Mouse (Mus musculus) induced T-regulatory cell, adult 2 months (primary cell): Measurements from ENCODE around the gene Gdpd2.

Experiments
- DNase-seq: peaks from one replicate; pipeline ENCODE4 v3.0.0-alpha.2; 2012; ENCODE audit warnings: low read depth

Gene Gdpd2

DNA sequence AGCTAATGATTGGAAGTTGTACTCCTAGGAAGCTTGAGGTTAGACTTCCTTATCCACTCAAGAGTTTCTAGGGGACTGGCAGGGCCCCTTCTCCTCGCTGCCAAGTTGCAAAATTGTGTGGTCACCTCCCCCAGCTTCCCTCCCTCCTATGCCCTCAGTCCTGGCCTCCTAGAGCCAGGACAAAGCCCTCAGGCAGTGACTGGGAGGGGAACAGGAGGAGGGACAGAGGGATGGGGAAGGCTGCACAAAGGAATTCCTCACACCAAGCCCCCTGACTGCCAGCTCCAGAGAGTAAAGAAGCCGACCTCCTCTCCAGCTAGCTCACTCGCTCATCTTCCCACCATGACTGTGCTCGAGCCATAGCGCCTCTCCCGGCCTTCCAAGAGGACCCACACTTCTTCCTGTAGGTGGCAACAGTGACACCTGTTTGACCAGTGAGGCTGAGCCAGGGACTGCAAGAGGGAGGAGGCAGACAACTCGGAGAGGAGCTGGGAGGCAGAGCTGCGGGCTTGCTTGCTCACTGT lies at the start of gene Gdpd2:
Gene Gdpd2 (plus strand): TSS at position 209 of the 524 bp plus-strand sequence.
- no peak for DNase-seq

DNA sequence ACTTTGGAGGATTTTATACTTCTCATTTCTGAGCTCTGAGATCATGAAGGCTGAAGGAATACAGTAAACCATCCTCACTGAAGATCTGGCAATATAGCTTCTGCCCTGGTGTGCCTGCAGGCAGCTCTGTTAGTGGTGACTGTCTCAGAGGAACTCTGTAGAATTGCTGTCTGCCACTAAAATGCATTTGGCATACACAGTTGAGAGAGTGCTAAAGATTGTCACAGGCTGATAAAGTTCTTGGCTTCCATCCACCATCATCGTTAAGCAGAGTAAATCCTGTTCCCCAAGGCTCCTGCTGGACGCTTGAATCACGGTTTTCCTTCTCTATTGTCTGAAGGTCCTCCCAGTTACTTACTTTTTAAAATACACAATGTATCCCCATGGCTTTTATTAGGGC lies 43.1 kb upstream of the Gdpd2 start:
- no peak for DNase-seq

DNA sequence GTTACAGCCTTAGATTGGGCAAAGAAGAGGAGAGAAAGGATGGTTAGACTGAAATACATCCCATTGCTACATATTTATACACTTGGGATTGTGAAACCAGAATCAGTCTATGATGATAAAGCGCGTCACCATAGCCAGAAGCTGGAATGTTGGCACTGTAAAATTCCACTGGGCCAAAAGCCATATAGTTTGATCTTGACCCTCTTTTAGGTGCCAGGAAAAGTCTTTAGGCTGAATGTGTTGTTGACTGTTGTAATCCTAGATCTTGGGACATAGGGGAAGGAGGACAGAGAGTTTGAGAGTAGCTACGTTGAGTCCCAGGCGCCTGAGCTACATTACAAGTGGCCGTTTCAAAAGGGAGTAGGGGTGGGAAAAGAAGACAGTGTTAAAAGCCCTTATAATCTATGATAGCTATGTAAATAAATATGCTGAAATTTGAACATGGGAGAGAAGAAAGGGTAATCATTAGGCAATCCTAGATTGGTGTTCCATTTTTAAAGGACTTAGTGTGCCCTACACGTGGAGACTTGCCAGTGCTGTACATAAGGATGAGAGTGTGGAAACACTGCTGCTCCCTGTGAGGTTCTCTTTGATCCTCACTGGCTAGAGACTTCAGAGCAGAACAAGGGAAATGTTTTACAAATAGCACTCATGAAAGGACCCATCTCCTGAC lies 42.2 kb upstream of the Gdpd2 start:
- DNase-seq: no peak

- no peak for DNase-seq
Observed at GRCm38 (mm10) chrX:100688033-100688370, 41.7 kb upstream of the Gdpd2 start.

DNA sequence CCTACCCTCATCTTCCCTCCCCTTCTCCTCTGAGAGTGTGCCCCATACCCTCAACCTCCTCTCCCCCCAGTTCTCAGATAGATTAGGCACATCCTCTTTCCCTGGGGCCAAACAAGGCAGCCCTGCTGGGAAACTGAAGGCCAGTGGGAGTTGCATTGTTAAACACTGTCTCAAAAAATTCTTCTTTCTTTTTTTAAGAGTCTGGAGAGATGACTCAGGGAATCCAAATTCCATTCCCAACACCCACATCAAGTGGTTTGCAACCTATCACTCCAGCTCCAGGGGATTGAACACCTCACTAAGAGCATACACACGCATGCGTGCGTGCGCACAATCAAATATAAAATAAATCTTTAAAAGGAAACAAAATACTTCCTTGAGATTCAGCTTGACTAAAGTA lies 32.9 kb upstream of the Gdpd2 start:
- DNase-seq: no peak

DNA sequence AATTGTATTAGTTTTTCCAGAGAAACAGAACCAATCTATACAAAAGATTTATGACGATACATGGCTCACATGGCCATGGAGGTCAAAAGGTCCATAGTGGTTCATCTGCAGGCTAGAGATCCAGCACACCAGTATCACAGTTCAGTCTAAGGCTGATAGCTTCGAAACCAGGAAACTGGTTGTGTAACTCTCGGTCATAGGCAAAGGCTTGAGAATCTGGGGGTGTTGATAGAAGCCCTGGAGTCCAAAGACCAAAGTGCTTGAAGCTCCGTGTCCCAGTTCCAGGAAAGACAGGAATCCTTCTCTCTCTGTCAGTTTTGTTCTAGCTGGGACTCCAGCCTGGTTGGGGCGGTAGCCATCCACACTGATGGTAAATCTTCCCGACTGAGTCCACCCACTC lies 21.6 kb upstream of the Gdpd2 start:
- no peak for DNase-seq

- no peak for DNase-seq
Observed at GRCm38 (mm10) chrX:100716173-100716572, 13.5 kb upstream of the Gdpd2 start.

DNA sequence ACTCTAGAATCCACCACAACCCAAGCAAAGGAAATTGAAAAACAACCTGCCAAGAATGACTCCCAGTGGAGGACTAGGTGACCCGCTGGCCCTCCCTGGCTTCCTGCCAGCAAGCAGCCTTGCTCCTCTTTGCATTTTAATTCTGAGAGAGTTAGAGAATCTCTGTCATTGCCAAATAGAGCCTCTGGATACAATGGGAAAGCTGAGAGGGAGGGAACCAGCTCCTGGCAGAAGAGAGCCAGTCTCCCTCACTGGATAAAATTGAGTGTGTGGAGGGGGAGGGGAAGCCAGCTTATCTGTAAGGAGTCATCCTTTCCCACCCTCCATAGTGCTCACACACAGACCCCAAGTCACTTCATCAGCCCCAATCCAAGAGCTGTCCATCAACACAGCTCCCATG lies 726 bp upstream of the Gdpd2 start:
- no peak for DNase-seq

DNA sequence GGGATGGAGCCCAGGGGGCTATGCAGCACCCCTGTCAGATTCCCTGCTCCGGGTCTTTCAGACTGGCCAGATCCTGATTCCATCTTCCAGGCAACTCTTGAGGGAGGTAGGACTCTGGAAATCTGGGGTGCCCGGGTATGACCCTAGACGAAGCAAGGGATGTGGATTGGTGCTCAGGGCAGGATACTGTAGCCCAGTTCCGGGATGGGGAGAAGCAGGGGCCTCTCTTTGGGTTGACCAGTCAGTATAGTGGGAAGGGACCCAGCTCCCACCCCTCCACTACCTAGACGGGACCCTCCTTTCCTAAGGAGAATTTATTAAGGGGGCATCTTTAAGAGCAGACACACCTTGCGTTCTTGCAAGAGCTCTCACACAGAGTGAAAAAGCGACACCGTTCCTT lies 593 bp downstream of the Gdpd2 start:
- DNase-seq: no peak

- DNase-seq: no peak
Observed at GRCm38 (mm10) chrX:100734359-100734758, 4.7 kb downstream of the Gdpd2 start.

DNA sequence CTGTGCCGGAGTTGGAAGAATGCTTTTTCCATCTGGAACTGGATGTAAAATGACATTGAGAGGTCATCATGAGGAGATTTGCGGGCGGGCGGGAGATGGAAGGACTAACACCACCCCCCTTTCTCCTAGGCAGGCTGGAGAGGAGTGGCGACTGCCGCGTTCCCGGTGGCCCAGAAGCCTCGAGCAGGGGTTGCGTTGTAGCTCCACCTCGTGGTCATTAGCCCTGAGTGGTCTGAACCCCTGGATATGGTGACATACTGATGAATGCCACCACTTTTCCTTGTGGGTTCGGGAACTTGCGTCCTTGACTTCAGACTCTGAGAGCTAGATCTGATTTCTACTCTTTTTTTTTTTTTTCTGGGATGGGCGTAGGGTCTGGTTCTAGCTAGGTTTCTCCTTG lies 9.2 kb downstream of the Gdpd2 start:
- peak; percentile 12 for DNase-seq

DNA sequence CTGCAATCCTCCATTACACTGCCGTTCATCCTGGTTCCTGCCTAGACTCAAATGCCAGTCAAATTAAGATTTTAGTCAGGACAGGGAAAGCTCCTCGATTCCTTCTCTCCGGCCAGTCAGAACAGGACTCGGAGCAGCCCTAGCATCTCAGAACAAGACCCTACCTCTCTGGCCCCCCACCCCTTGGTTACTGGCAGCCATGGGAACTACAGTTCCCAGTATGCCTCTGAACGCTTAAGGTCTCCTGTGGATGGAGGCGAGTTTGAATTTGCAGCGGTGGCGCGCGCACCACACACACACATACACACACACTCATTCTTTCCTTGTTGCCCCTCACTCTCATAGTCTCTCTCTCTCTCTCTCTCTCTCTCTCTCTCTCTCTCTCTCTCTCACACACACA lies 9.8 kb downstream of the Gdpd2 start:
- DNase-seq: no peak

DNA sequence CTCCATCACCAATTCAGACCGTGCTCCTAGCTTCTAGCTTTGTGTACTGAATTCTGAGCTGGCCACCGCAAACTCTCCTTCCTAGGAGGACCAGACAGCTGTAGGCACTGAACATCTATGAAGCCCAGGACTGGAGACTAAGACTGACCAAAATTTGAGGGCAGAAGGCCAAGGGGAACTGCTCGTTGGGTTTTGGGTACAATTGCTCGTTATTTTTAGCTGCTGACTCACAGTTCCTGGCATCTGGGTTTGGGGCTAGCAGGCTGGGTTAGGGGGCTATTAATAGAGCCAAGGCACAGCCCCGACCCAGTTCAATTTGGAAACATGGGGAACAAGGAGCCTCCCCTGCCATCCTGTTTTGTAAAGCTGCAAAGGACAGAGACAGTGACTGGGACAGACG lies 11.1 kb downstream of the Gdpd2 start:
- no peak for DNase-seq

DNA sequence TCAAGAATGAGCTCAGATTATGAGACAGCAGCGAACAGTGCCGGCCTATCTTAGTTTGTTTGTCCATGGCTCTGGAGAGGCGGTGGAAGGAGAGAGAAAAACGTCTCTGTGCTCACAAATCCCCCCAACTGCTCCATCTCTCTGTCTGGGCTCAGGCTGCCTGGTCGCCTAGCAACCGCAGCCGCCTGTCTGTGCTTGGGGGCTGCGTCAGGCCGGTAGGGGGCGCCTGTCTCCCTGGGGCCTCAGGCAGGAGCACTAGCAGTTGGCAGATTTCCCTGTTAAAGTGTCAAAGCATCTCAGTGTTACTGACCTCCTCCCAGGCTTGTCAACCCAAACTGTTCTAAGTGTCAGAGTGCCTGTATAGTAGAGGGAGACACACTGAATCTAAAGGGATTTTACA lies 12.3 kb downstream of the Gdpd2 start:
- DNase-seq: peak; percentile 27

DNA sequence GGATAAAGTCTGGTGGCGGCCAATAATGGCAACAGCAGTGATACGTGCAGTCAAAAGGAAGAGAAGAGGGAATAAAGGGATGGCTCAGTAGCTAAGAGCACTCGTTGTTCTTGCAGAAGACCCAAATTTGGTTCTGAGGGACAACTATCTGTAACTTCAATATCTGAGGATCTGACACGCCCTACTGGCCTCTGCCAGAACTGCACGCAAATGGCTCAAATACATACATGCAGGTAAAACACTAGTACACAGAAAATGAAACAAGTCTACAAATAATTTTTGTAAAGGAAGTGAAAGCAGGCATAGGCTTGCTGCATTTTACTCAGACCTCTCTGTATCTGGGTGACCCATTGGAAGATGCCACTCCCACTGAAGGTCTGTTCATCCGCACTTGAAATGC lies 36.2 kb downstream of the Gdpd2 start:
- peak; percentile 50 for DNase-seq

- peak; percentile 54 for DNase-seq
Observed at GRCm38 (mm10) chrX:100767181-100767884, 37.7 kb downstream of the Gdpd2 start, which contains the start of gene Dlg3. Dlg3 (plus strand) TSS chrX:100767722.

- DNase-seq: no peak
Observed at GRCm38 (mm10) chrX:100767885-100768626, 38.4 kb downstream of the Gdpd2 start.

GRCm38 (mm10) chrX:100769281-100769680 lies 39.6 kb downstream of the Gdpd2 start:
- DNase-seq: no peak

- DNase-seq: peak; percentile 77
Observed at GRCm38 (mm10) chrX:100774341-100774811, 44.7 kb downstream of the Gdpd2 start.

- no peak for DNase-seq
Observed at GRCm38 (mm10) chrX:100775405-100775804, 45.7 kb downstream of the Gdpd2 start.

DNA sequence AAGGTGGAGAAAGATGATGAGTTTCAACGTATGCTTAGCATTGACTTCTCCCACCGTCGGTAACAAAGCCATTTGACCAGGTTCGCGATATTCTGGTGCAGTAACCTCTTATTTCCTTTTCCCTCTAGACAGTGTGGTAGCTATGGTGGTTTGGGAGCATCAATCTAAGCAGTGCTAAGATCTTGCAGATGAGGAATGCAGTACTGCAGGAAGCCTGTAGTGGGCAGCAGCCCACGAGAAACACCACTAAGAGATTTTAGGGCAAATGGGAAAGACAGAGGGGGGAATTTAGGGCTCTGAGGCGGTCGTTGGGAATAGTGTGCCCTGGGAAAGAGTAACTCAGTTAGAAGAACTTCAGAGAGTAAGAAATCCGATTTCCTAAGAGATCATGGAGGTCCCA lies 46.8 kb downstream of the Gdpd2 start:
- peak; percentile 69 for DNase-seq

DNA sequence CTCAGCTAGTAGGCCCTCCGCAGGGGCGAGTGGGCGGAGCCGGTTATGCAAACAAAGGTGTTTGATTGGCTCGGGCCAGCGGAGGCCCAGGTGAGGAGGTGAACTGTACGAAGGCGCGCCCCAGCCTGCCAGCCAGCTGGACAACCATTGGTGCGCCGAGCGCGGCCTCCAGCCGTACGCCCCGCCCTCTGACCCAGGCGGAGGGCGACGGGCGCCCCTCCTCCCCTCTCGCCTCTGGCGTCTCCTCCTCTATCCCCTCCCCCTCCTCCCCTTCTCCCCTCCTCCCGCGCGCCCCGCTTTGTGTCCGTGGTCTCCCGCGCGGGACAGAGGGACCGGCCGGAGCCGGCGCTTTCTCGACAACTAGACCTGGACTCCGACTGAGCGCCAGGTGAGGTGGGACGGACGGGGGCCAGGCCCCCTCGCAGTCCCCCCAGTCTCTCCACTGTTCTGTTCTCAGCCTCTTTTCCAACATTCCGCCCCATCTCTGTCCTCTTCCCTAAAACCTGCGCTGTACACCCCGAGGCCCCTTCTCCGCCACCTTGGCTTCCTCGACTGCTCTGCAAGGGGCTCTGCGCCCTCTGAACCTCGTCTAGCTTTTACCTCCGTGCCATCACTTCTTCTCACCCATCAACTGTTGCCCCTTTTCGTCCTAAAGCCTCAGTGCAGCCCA lies 47.4 kb downstream of the Gdpd2 start:
- DNase-seq: peak; percentile 76
